9 mouse cellular contexts compared by ENCODE assay signal in genomic region chr3:105546611-105547071, GRCm38 (mm10).
A peak's percentile ranks its signal among the peaks of the same experiment; 100 is the strongest.
DNase-seq lines count a peak whose midpoint lies in the region; ATAC-seq lines count a peak whose summit lies in the region.
"Had no signal": no experiment of that assay in that cellular context is flagged by ENCODE, and none has a peak within 500 bp of the region (broad histone marks: within the 10 kb centered on the region; RNA-seq: fewer than 3 reads in every experiment).

No protein-coding gene starts in this region.

- no peaks in the 10 kb centered on the region for H3K36me3 ChIP-seq in forebrain, embryonic 12.5 days (replicated peaks)
- H3K36me3 ChIP-seq in forebrain, embryonic 11.5 days (ENCODE audit: control insufficient read depth, insufficient read depth, low read length) = no peaks in the 10 kb centered on the region

- no peak overlapping the region for H3K4me2 ChIP-seq in forebrain, embryonic 12.5 days
- no peak overlapping the region for H3K4me2 ChIP-seq in forebrain, embryonic 11.5 days (ENCODE audit: low read depth, low read length, severe bottlenecking)

- H3K4me1 ChIP-seq in forebrain, embryonic 12.5 days = peaks cover 5% of the 10 kb centered on the region
- H3K4me1 ChIP-seq in forebrain, embryonic 11.5 days (replicated peaks; ENCODE audit: control insufficient read depth, insufficient read depth, low read length) = no peaks in the 10 kb centered on the region

- no peak overlapping the region; the same call in 1 of the 2 replicates for H3K27ac ChIP-seq in forebrain, embryonic 12.5 days
- no peak overlapping the region for H3K27ac ChIP-seq in forebrain, embryonic 11.5 days (ENCODE audit: low read depth, low read length)

- no peak for DNase-seq in forebrain, embryonic 11.5 days (ENCODE audit: low spot score)
- DNase-seq in kidney, adult 9 months = peak; percentile 19
- no peak for DNase-seq in kidney, adult 11 months
- DNase-seq in right cerebral cortex, adult 2 months (ENCODE audit: low spot score in 2 of 2) = peak; percentile 57 to 61
- no peak for DNase-seq in right cerebral cortex, postnatal 14 days
- peak; percentile 19 to 43 for DNase-seq in kidney, postnatal 36 days
- no peak for DNase-seq in left cerebral cortex, adult 18-20 months (ENCODE audit: low spot score in 2 of 2)
- DNase-seq: lung, postnatal 36 days had no signal

- no peak overlapping the region for H3K4me3 ChIP-seq in forebrain, embryonic 12.5 days (replicated peaks)
- H3K4me3 ChIP-seq in forebrain, embryonic 11.5 days (ENCODE audit: low read depth, low read length) = no peak overlapping the region

- 52% methylated on average over 13 of the region's 13 CpGs for WGBS in forebrain, embryonic 12.5 days
- 59% methylated on average over 13 of the region's 13 CpGs for WGBS in forebrain, embryonic 11.5 days

- H3K27me3 ChIP-seq in forebrain, embryonic 12.5 days = no peaks in the 10 kb centered on the region
- no peaks in the 10 kb centered on the region for H3K27me3 ChIP-seq in forebrain, embryonic 11.5 days (ENCODE audit: control insufficient read depth, insufficient read depth, low read length)

- no peaks in the 10 kb centered on the region for H3K9me3 ChIP-seq in forebrain, embryonic 12.5 days
- H3K9me3 ChIP-seq in forebrain, embryonic 11.5 days (ENCODE audit: control insufficient read depth, low read length) = no peaks in the 10 kb centered on the region

- 0 out of 2 replicates have a peak overlapping the region, but pooled peaks have one; percentile 17 for H3K9ac ChIP-seq in forebrain, embryonic 12.5 days
- H3K9ac ChIP-seq in forebrain, embryonic 11.5 days (ENCODE audit: low read length) = no peak overlapping the region

- ATAC-seq in forebrain, embryonic 12.5 days (ENCODE audit: low FRiP score) = no peak
- ATAC-seq in forebrain, embryonic 11.5 days (replicated peaks; ENCODE audit: low FRiP score) = no peak

Comparison
In these comparisons a context has a peak if more than half of its experiments do, and no peak if none do; other contexts are left out.
1. DNase-seq: peak in kidney, adult 9 months (single experiment), right cerebral cortex, adult 2 months (2 of 2) and kidney, postnatal 36 days (2 of 2); none in forebrain, embryonic 11.5 days (single experiment), kidney, adult 11 months (single experiment), right cerebral cortex, postnatal 14 days (single experiment) and left cerebral cortex, adult 18-20 months (0 of 2).